Mouse (Mus musculus): ENCODE results near the gene Pxmp4.

DNA sequence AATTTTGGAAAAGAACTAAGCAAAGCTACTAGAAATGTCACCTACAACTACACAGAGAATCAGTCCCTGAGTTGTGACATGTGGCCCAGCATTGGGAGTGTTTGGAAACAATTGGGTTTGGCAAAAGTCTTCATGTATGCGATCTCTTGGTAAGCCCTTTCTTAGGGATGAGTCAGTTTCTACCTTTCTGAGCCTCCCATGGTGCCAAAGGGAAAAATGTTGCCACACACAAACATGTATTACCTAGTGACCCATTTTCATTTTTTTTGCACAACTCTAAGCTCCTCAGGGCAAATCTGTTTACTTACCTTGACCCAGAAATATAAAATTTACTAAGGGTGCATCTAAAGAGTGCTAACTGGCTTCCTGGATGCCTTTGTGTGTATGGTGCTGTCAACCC lies 3.5 kb upstream of the Pxmp4 start:
- no peak for TF ChIP-seq POLR2A (IDR thresholded peaks at IDR 0.05; ENCODE audit: borderline replicate concordance, extremely low read depth, low read depth, low read length)
- no peak for TF ChIP-seq CTCF (IDR thresholded peaks at IDR 0.05; ENCODE audit: insufficient read depth, low read length)

All from lung, adult 2 months (tissue).